Mouse (Mus musculus): ENCODE results near the gene Ddx58. TPM values are rescaled to one million over a fixed set of nuclear protein-coding genes. Genes with fewer than 3 reads are reported as not detected.
A peak's percentile ranks its signal among the peaks of the same experiment; 100 is the strongest.

Gene Ddx58
- polyA plus RNA-seq (2012; ENCODE audit: insufficient read depth, low replicate concordance) = 1.7 and 2.8 TPM in 2 replicates

DNA sequence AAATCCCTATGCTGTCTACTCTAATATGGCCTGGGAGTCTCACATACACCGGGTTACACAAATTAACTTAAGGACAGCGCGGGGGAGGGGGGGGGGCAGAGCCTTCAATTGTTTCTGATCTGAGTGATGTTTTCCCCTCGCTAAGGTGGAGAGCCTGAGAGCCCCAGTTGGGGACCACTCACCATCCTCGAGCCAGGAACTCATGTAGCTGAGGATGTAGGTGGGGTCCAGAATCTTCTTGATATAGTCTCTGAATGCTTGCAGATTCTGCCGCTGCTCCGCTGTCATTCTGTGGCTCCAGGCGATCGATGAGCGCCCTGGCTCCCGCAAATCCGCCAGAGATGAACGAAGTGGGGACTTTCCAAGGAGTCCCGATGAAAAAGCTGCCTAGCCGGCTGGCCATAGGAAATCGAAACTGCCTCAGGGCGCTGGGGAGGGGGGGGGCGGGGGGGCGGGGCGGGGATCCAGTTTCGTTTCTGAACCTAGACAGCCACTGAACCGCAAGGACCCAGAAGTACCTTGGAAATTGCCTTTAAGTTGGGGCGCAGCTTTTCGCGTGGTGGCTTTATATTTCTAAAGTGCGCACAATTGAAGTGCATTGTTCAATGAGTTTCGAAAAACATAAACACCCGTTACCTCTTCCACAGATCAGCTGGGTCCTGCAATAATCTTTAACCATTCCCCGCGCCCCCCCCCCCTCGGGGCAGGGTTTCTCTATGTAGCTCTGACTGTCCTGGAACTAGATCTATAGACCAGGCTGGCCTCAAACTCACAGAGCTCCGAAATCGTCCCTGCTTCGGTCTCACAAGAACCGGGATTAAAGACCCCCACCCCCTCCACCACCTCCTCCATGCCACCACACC, at the start of gene Ddx58:
Gene Ddx58 (minus strand): TSS at position 420 of the 863 bp plus-strand sequence.
- Histone ChIP-seq H3K36me3 (replicated peaks; ENCODE audit: low read length) (peaks cover 10% of the 10 kb centered on the region), H3K9me3 (no peaks in the 10 kb centered on the region), H3K4me3 (replicated peaks) (peak within 1 kb of the TSS; percentile 92), H3K4me1 (peaks cover 23% of the 10 kb centered on the region), H3K27me3 (replicated peaks) (no peaks in the 10 kb centered on the region)
- TF ChIP-seq FLI1 (IDR thresholded peaks at IDR 0.05; ENCODE audit: low read length) (no peak), GATA1 (IDR thresholded peaks at IDR 0.05; ENCODE audit: borderline replicate concordance, low read length) (no peak)

DNA sequence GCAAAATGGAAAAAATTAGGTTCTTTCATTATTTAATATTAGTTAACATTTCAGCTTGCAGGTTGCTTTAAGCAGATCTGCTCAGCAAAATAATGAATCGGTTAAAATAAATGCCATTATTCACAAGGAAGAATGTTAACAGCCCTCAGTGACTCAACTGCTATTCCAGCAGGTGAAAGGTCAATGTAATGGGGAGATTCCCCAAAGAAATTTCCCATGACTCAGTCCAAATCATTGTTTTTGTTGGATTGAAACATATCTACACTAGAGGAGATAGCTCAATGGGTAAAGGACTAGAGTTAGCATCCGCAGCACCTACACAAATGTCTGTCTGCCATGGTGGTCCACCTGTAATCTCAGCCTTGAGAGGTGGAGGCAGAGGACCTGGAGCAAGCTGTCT, 49.4 kb upstream of the Ddx58 start:
- Histone ChIP-seq H3K4me3 (replicated peaks) (no peak overlapping the region), H3K27me3 (replicated peaks) (no peaks in the 10 kb centered on the region), H3K36me3 (replicated peaks; ENCODE audit: low read length) (no peaks in the 10 kb centered on the region), H3K4me1 (peaks cover 9% of the 10 kb centered on the region), H3K9me3 (peaks cover 37% of the 10 kb centered on the region)
- no peak for TF ChIP-seq GATA1 (IDR thresholded peaks at IDR 0.05; ENCODE audit: borderline replicate concordance, low read length)
- no peak for TF ChIP-seq FLI1 (IDR thresholded peaks at IDR 0.05; ENCODE audit: low read length)

DNA sequence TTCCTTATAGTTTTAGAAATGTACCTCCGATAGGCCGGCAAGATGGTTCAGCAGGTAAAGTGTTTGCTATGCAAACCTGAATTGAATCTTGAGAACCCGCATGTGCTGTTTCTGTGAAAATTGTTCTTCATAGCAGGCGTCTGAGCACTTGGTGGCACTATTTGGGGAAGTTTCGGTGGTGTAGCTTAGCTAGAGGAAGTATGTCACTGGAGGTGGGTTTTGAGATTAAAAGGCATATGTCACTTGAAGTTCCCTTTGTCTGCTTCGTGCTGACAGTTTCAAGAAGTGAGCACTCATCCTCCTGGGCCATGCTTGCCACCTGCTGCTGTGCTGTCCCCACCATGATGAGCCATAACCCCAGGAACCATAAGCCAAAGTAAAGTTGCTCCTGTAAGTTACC, 47.8 kb upstream of the Ddx58 start:
- Histone ChIP-seq H3K4me1 (peaks cover 9% of the 10 kb centered on the region), H3K4me3 (replicated peaks) (peak overlapping the region; percentile 4), H3K27me3 (replicated peaks) (no peaks in the 10 kb centered on the region), H3K36me3 (replicated peaks; ENCODE audit: low read length) (no peaks in the 10 kb centered on the region), H3K9me3 (peaks cover 26% of the 10 kb centered on the region)
- TF ChIP-seq GATA1 (IDR thresholded peaks at IDR 0.05; ENCODE audit: borderline replicate concordance, low read length) (no peak), FLI1 (IDR thresholded peaks at IDR 0.05; ENCODE audit: low read length) (no peak)

DNA sequence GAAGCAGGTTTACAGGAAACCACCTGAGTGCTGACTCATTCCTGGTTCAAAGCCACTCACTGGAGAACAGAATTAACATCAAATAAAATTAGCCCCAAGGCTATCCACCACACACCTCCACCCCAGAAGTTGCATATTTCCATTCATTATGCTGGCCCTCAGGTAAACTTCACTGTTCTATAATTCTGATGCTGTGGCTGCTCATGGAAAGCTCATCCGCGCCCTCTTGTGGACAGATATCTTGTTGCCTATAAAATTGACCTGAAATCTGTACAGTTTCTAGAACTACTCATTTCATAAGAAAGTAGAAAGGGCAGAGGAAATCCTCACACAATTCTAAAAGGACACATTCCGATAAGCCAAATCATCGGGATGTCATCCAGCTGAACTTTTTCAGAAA, 46.0 kb upstream of the Ddx58 start:
- peaks cover 3% of the 10 kb centered on the region for H3K36me3 ChIP-seq (replicated peaks; ENCODE audit: low read length)
- no peak overlapping the region for H3K4me3 ChIP-seq (replicated peaks)
- TF ChIP-seq GATA1 (IDR thresholded peaks at IDR 0.05; ENCODE audit: borderline replicate concordance, low read length) (no peak), FLI1 (IDR thresholded peaks at IDR 0.05; ENCODE audit: low read length) (no peak)
- peaks cover 9% of the 10 kb centered on the region for H3K4me1 ChIP-seq
- H3K9me3 ChIP-seq = peaks cover 8% of the 10 kb centered on the region
- H3K27me3 ChIP-seq (replicated peaks) = no peaks in the 10 kb centered on the region

DNA sequence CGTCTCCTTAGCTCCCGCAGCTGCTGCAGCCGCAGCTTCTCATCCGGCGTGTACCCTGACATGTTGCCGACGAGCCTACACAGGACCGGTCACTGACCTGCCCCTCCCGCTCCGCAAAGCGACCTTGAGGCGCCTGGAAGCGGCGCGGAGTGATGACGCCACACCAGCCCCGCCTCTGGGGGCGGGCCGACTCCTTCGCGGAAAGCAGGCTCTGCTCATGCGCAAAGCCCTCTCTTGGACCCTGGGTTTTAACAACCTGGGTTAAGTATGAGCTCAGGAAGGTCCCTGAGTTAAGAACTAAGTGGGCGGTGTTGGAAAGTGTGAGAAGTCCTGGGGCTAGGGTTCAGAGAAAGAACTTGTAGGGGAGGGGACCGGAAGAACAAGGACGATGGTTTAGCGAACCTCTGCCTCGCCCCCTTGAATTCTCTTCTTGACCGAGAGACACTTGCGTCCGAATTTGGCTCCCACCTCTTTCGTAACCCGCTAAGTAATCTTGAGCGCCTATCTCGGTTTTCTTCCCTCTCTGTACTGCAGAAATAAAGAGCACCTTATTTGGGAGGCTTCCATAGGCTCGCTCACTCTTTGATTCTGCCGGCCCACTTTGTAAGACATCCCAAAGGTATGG, 39.8 kb upstream of the Ddx58 start, which contains the start of gene Ndufb6:
Gene Ndufb6 (minus strand): TSS at position 146 of the 625 bp plus-strand sequence.
- TF ChIP-seq FLI1 (IDR thresholded peaks at IDR 0.05; ENCODE audit: low read length) (no peak), GATA1 (IDR thresholded peaks at IDR 0.05; ENCODE audit: borderline replicate concordance, low read length) (no peak)
- H3K4me3 ChIP-seq (replicated peaks) = peak within 1 kb of the TSS; percentile 97
- peaks cover 21% of the 10 kb centered on the region for H3K4me1 ChIP-seq
- no peaks in the 10 kb centered on the region for H3K9me3 ChIP-seq
- H3K36me3 ChIP-seq (replicated peaks; ENCODE audit: low read length) = peaks cover 27% of the 10 kb centered on the region
- no peaks in the 10 kb centered on the region for H3K27me3 ChIP-seq (replicated peaks)

DNA sequence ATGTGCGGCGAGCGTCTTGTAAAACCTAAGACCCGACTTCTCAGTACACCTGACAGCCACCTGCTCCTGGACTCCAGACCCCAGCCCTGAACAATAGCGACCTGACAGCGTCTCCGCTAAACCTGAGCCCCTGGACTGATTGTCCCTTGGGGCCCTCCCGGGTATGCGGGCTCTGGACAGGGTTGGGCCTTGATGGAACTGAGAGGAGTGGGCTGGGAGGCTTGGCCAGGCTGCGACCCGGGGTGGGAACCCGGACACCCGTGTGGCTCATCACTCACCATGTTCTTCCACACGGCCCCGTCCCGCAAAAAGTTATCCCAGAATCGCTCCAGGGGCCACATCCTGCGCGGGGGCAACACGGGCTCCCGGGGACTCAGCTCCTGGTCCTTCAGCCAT, 39.2 kb upstream of the Ddx58 start:
- H3K4me1 ChIP-seq = peaks cover 21% of the 10 kb centered on the region
- TF ChIP-seq GATA1 (IDR thresholded peaks at IDR 0.05; ENCODE audit: borderline replicate concordance, low read length) (no peak), FLI1 (IDR thresholded peaks at IDR 0.05; ENCODE audit: low read length) (no peak)

DNA sequence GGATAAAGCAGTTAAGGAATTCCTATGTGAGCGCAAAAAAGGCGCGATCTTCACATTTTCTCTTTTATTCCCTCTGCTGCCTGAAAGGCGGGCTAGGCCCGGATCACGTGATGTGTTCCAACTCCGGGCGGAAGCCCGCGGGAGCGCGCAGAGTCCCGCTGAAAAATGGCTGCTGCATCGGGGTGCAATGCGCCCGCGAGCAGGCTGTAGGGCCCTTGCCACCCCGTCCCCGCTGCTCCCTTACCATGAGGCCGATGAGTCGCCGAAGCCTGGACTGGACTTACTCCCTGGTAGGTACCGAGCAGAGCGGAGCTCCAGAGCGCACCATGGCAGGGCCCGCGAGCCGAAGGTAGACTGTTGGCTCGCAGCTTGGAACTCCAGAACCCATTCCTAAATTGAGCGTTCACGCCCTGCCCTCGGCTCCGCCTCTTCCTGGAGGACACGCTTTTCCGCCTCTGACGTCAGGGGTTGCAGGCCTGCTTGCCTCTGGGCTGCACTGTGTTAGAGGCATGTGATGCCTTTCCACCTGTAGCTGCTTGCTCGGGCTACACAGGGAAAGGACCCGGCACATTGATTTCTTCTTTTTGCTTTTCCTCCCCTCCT, 29.9 kb upstream of the Ddx58 start, which contains the start of the genes Smim27 and Topors:
Gene Smim27 (plus strand): TSS at position 150 of the 603 bp plus-strand sequence.
Gene Topors (minus strand): TSS at position 421 of the 603 bp plus-strand sequence.
- H3K4me1 ChIP-seq = peaks cover 38% of the 10 kb centered on the region
- no peaks in the 10 kb centered on the region for H3K27me3 ChIP-seq (replicated peaks)
- TF ChIP-seq FLI1 (IDR thresholded peaks at IDR 0.05; ENCODE audit: low read length) = no peak; the same call in 1 of the 2 replicates
- H3K36me3 ChIP-seq (replicated peaks; ENCODE audit: low read length) = peaks cover 56% of the 10 kb centered on the region
- H3K4me3 ChIP-seq (replicated peaks) = peak within 1 kb of the TSS; percentile 94
- H3K9me3 ChIP-seq = no peaks in the 10 kb centered on the region

More for the DNA sequence above, 39.2 kb upstream of the Ddx58 start:
- H3K27me3 ChIP-seq (replicated peaks) = no peaks in the 10 kb centered on the region
- peak overlapping the region; percentile 97 for H3K4me3 ChIP-seq (replicated peaks)
- H3K9me3 ChIP-seq = no peaks in the 10 kb centered on the region
- H3K36me3 ChIP-seq (replicated peaks; ENCODE audit: low read length) = peaks cover 31% of the 10 kb centered on the region

DNA sequence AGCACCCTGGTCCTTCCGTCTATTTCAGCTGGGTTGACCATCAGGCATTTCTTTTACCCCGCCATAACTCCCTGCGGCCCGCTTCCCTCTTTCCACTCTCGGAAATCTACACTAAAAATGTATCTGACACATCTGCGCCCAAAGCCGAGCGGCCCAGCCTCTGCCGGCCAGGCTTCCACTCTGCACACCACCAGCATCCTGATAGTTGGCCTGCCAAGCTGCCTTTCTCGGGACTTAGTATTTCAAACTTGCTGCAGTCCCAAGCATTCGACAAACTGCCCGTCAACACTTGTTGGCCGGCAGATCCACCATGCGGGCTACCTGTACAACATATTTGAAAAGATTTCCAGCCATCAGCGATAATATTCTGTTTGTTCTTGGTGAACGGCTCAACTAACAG, 29.2 kb upstream of the Ddx58 start:
- Histone ChIP-seq H3K4me3 (replicated peaks) (peak overlapping the region; percentile 94), H3K36me3 (replicated peaks; ENCODE audit: low read length) (peaks cover 51% of the 10 kb centered on the region), H3K4me1 (peaks cover 42% of the 10 kb centered on the region), H3K27me3 (replicated peaks) (no peaks in the 10 kb centered on the region), H3K9me3 (no peaks in the 10 kb centered on the region)
- no peak for TF ChIP-seq GATA1 (IDR thresholded peaks at IDR 0.05; ENCODE audit: borderline replicate concordance, low read length)

DNA sequence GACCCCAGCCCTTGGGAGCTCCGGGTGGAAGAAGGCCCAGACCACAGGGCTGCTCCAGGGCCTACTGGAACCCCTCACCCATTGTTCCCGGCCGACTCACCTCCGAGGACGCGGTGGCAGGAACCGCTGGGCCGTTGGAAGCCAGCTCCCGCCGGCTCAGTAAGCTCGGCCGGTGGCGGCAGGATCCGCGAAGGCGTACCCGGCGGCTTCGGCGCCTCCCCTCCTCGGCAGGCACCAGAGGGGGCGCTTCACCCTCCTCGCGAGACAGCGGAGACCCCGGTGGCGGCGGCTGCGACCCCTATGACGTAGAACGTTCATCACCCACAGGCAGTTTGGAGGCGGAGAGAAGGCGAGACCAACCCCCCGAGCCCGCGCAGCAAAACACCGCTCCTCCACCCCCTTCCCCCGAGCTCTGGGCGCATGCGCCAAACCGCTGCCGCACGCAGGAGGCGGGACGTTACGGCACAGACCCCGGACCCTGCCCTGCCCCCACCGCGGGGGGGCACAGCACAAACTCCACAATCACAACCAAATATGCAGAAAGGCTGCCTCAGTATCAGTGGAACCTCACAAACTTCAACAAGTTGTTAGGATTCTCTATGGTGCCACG, 28.7 kb upstream of the Ddx58 start:
- H3K4me1 ChIP-seq = peaks cover 46% of the 10 kb centered on the region
- H3K27me3 ChIP-seq (replicated peaks) = no peaks in the 10 kb centered on the region
- H3K9me3 ChIP-seq = no peaks in the 10 kb centered on the region
- H3K36me3 ChIP-seq (replicated peaks; ENCODE audit: low read length) = peaks cover 52% of the 10 kb centered on the region
- TF ChIP-seq FLI1 (IDR thresholded peaks at IDR 0.05; ENCODE audit: low read length) (no peak), GATA1 (IDR thresholded peaks at IDR 0.05; ENCODE audit: borderline replicate concordance, low read length) (no peak)
- peak overlapping the region; percentile 94 for H3K4me3 ChIP-seq (replicated peaks)

All from megakaryocyte, embryonic 14.5 days (primary cell).